Mouse (Mus musculus): Measurements from ENCODE around the gene Rffl.

- no peak for TF ChIP-seq CTCF (IDR thresholded peaks at IDR 0.05; ENCODE audit: low read depth)
- TF ChIP-seq EP300 (IDR thresholded peaks at IDR 0.05; ENCODE audit: low read depth) = no peak
These were observed 90.9 kb downstream of the Rffl start for GRCm38 (mm10) chr11:82780134-82780533.
